Mouse (Mus musculus) neural tube, embryonic 11.5 days (tissue): ENCODE measurements at regions not wholly inside any gene's neighbourhood (a gene's known extent, or its start where the extent isn't known, plus 50 kb on each side); places are given as distances from the start of the nearest gene placed in this dataset.

ENCODE experiments used
- ATAC-seq: fragments of 200-750 bp; cut with Nextera tagmentation; 2 replicates; pipeline ENCODE4 v1.8.0; 2017; ENCODE audit warnings: moderate number of reproducible peaks, mild to moderate bottlenecking, moderate TSS enrichment, moderate library complexity; ENCODE audit not compliant: insufficient read depth, low FRiP score, low TSS enrichment
- DNase-seq: peaks from one replicate; pipeline ENCODE4 v3.0.0-alpha.2; 2015; ENCODE audit warnings: low spot score
- H3K27ac ChIP-seq: fragments of 300-500 bp; sonication (generic); 2 replicates; pipeline ENCODE4 v1.5.1; 2014; ENCODE audit warnings: low read depth, mild to moderate bottlenecking, low read length
- H3K27me3 ChIP-seq: fragments of 300-500 bp; sonication (generic); 2 replicates; pipeline ENCODE4 v1.6.1; 2014; ENCODE audit warnings: mild to moderate bottlenecking, low read length, mixed read lengths; ENCODE audit not compliant: control insufficient read depth, insufficient read depth
- H3K36me3 ChIP-seq: fragments of 300-500 bp; sonication (generic); 2 replicates; pipeline ENCODE4 v1.6.1; 2014; ENCODE audit warnings: mild to moderate bottlenecking, low read length, moderate library complexity, mixed read lengths; ENCODE audit not compliant: control insufficient read depth, insufficient read depth
- H3K4me1 ChIP-seq: fragments of 300-500 bp; sonication (generic); 2 replicates; pipeline ENCODE4 v1.6.1; 2014; ENCODE audit warnings: low read length, mixed read lengths; ENCODE audit not compliant: control insufficient read depth, insufficient read depth
- H3K4me2 ChIP-seq: fragments of 300-500 bp; sonication (generic); 2 replicates; pipeline ENCODE4 v1.6.1; 2014; ENCODE audit warnings: low read depth, mild to moderate bottlenecking, moderate library complexity
- H3K4me3 ChIP-seq: fragments of 300-500 bp; sonication (generic); 2 replicates; pipeline ENCODE4 v1.5.1; 2014; ENCODE audit warnings: low read depth, low read length
- H3K9ac ChIP-seq: fragments of 300-500 bp; sonication (generic); 2 replicates; pipeline ENCODE4 v1.6.1; 2014; ENCODE audit warnings: mild to moderate bottlenecking, low read length
- H3K9me3 ChIP-seq: fragments of 300-500 bp; sonication (generic); 2 replicates; pipeline ENCODE4 v1.6.1; 2016; ENCODE audit warnings: low read length; ENCODE audit not compliant: control insufficient read depth
- WGBS: fragments of 180-500 bp; shearing (Covaris S2); extraction: QIAGEN DNeasy Blood & Tissue Kit; methylation state at CpG from one replicate; pipeline ENCODE4 v1.1.7; 2014; 5-methylcytosine and 5-hydroxymethylcytosine counted together

DNA sequence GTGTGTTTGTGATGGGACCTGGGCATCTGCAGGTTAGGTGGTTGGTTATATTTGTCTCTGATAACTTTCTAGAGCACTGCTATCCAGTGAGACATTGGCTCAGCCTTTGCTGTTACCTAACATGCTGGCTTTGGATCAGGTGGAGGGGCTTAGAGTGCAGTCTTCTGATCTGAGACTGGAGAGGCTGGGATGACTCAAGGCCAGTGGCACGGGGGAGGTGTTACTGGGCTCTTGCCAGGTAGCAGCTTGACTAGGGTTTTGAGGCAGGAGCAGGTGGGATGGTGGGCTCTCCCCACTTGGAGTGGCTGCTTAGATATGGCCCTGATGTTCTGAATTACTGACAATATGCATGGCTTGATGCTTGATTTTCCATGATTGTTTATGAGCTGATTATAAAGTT lies 236.0 kb downstream of the Zfp704 start:
- Histone ChIP-seq H3K4me1 (no peaks in the 10 kb centered on the region), H3K27me3 (no peaks in the 10 kb centered on the region), H3K4me3 (no peak overlapping the region), H3K27ac (no peak overlapping the region), H3K36me3 (no peaks in the 10 kb centered on the region), H3K9ac (no peak overlapping the region), H3K9me3 (no peaks in the 10 kb centered on the region; the same call in 1 of the 2 replicates), H3K4me2 (no peak overlapping the region)
- ATAC-seq (no peak), DNase-seq (no peak)
- WGBS = 80% methylated on average over 1 of the region's 1 CpGs

- no peak for DNase-seq
- no peaks in the 10 kb centered on the region; the same call in 1 of the 2 replicates for H3K9me3 ChIP-seq
- 89% methylated on average over 2 of the region's 2 CpGs for WGBS
- no peak overlapping the region for H3K4me3 ChIP-seq
- H3K9ac ChIP-seq = no peak overlapping the region
- no peaks in the 10 kb centered on the region for H3K36me3 ChIP-seq
- no peak overlapping the region for H3K4me2 ChIP-seq
- H3K4me1 ChIP-seq = no peaks in the 10 kb centered on the region; the same call in 1 of the 2 replicates
- H3K27ac ChIP-seq = no peak overlapping the region
- no peaks in the 10 kb centered on the region for H3K27me3 ChIP-seq
- ATAC-seq = no peak
These were observed 239.8 kb downstream of the Zfp704 start for GRCm38 (mm10) chr3:9370096-9370495.

GRCm38 (mm10) chr3:9365791-9366190 lies 244.1 kb downstream of the Zfp704 start:
- no peaks in the 10 kb centered on the region; the same call in 1 of the 2 replicates for H3K9me3 ChIP-seq
- ATAC-seq (no peak), DNase-seq (no peak)
- H3K27me3 ChIP-seq = no peaks in the 10 kb centered on the region
- H3K27ac ChIP-seq = no peak overlapping the region
- 80% methylated on average over 9 of the region's 9 CpGs for WGBS
- H3K36me3 ChIP-seq = no peaks in the 10 kb centered on the region
- no peak overlapping the region for H3K9ac ChIP-seq
- no peaks in the 10 kb centered on the region; the same call in 1 of the 2 replicates for H3K4me1 ChIP-seq
- no peak overlapping the region for H3K4me2 ChIP-seq
- H3K4me3 ChIP-seq = no peak overlapping the region

GRCm38 (mm10) chr3:9359186-9359585 lies 250.7 kb downstream of the Zfp704 start:
- Histone ChIP-seq H3K9ac (no peak overlapping the region), H3K9me3 (no peaks in the 10 kb centered on the region), H3K27me3 (no peaks in the 10 kb centered on the region), H3K4me3 (no peak overlapping the region), H3K4me2 (no peak overlapping the region), H3K36me3 (no peaks in the 10 kb centered on the region), H3K4me1 (no peaks in the 10 kb centered on the region), H3K27ac (no peak overlapping the region)
- WGBS = 91% methylated on average over 8 of the region's 8 CpGs
- ATAC-seq (no peak), DNase-seq (no peak)

DNA sequence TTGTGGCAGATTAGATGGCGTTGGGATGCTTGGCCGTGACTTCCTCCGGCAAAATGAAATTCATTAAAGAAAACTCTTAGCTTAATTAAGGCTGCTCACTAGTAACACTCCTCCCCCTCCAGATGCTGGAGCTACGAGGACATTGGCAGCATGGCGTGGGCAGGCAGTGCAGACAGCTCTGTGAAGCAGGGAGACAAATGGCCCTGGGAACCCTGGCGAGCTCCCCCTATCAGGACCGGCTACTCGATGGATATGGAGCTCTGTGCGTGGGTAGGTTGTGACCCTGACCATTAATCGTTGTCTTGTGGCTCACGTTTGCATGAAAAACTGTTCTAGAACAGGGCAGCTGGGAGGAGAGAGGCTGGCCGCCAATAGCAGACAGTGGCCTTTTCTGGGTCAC lies 251.8 kb downstream of the Zfp704 start:
- no peaks in the 10 kb centered on the region for H3K9me3 ChIP-seq
- no peaks in the 10 kb centered on the region for H3K4me1 ChIP-seq
- DNase-seq (peak; percentile 45), ATAC-seq (peak; percentile 48; the same call in 1 of the 2 replicates)
- no peak overlapping the region for H3K4me3 ChIP-seq
- no peaks in the 10 kb centered on the region for H3K36me3 ChIP-seq
- H3K27ac ChIP-seq = no peak overlapping the region
- H3K27me3 ChIP-seq = no peaks in the 10 kb centered on the region
- no peak overlapping the region for H3K9ac ChIP-seq
- 41% methylated on average over 12 of the region's 12 CpGs for WGBS
- no peak overlapping the region for H3K4me2 ChIP-seq

DNA sequence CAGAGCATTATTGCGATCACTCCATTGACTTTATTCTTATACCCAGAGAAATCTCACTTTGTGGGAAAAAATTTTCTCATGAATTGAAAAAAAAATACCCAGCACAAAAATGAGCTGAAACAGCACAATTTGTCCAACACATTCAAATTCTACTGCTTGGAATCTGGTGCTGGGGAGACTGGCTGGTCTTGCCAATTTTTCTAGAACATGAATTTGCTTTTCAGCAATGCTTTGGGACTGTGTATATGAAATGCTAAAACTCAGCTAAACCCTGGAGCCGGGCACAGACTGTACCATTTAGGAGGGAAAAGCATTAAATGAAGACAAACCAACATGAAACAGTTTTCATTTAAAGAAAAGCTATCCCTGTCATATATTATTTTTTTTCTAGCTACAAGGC lies 252.2 kb downstream of the Zfp704 start:
- DNase-seq = no peak
- no peak overlapping the region for H3K4me2 ChIP-seq
- ATAC-seq = no peak
- H3K27ac ChIP-seq = no peak overlapping the region
- no peaks in the 10 kb centered on the region for H3K27me3 ChIP-seq
- H3K9ac ChIP-seq = no peak overlapping the region
- no peak overlapping the region for H3K4me3 ChIP-seq
- WGBS = 90% methylated on average over 2 of the region's 2 CpGs
- H3K36me3 ChIP-seq = no peaks in the 10 kb centered on the region
- H3K4me1 ChIP-seq = no peaks in the 10 kb centered on the region
- no peaks in the 10 kb centered on the region for H3K9me3 ChIP-seq

DNA sequence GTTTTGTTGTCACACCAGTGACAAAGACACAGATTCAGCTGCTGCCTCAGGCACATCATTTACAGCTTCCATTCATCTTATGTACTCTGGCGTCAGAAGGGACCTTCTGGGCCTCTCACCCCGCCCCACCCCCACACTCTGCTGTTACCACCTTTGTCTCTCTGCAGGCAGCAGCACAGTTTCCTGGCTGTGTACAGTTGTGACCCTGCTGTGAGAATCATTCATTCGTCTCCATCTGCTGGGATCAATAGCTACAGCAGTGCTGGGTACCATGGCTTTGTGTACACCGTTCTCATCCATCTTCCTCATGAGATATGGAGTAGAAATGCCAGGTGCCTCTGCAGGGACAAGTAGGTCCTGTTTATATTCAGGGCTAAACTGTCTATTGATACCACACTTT lies 254.0 kb downstream of the Zfp704 start:
- no peak overlapping the region for H3K27ac ChIP-seq
- DNase-seq (peak; percentile 73), ATAC-seq (peak; percentile 77)
- H3K36me3 ChIP-seq = no peaks in the 10 kb centered on the region
- H3K4me2 ChIP-seq = no peak overlapping the region
- H3K9me3 ChIP-seq = no peaks in the 10 kb centered on the region
- H3K27me3 ChIP-seq = no peaks in the 10 kb centered on the region
- H3K4me1 ChIP-seq = no peaks in the 10 kb centered on the region
- H3K4me3 ChIP-seq = no peak overlapping the region
- WGBS = 40% methylated on average over 4 of the region's 4 CpGs
- no peak overlapping the region for H3K9ac ChIP-seq

- Histone ChIP-seq H3K9ac (no peak overlapping the region), H3K4me1 (no peaks in the 10 kb centered on the region), H3K27ac (no peak overlapping the region), H3K4me3 (no peak overlapping the region), H3K36me3 (no peaks in the 10 kb centered on the region), H3K9me3 (no peaks in the 10 kb centered on the region), H3K27me3 (no peaks in the 10 kb centered on the region), H3K4me2 (no peak overlapping the region)
- ATAC-seq (no peak), DNase-seq (no peak)
- 74% methylated on average over 11 of the region's 11 CpGs for WGBS
These were observed 255.1 kb downstream of the Zfp704 start for GRCm38 (mm10) chr3:9354756-9355155.

DNA sequence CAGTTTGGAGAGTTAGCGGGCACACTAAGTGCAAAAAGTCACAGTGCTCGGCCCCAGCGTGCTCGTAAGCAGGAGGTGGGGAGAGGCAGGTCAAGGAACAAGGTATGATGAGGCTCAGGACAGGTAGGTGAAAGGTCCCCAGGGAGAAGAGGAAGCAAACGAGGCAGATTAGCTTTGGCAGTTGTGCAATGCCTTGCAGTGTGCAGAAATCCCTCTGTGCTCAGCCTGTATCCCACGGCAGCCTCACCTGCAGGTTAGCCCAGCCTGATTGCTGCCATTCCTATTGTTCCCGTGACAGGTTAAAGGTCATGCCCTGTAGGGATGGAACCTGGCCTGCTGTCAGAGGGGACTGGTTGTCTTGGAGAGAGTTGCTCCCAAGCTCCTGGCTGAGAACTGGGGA lies 257.6 kb downstream of the Zfp704 start:
- 38% methylated on average over 7 of the region's 7 CpGs for WGBS
- Histone ChIP-seq H3K4me1 (no peaks in the 10 kb centered on the region; the same call in 1 of the 2 replicates), H3K27me3 (no peaks in the 10 kb centered on the region), H3K27ac (no peak overlapping the region), H3K4me3 (no peak overlapping the region), H3K9me3 (no peaks in the 10 kb centered on the region), H3K36me3 (no peaks in the 10 kb centered on the region), H3K9ac (no peak overlapping the region), H3K4me2 (no peak overlapping the region)
- no peak for DNase-seq
- ATAC-seq = no peak
